Mouse (Mus musculus): ENCODE data around the gene Nyx. TPM values are rescaled to one million over a fixed set of nuclear protein-coding genes. Genes with fewer than 3 reads are reported as not detected.
"Not testable (repeated sequence)": the region's sequence is repeated elsewhere in the genome, so short reads cannot be mapped to it uniquely, and the experiment has no call there.

Nyx gene
- total RNA-seq (2015) (not detected in 2 replicates), total RNA-seq (2017) (not detected in 2 replicates)

GRCm38 (mm10) chrX:13465810-13466209 is at the start of gene Nyx:
Gene Nyx (plus strand): TSS chrX:13466110.
- ATAC-seq (replicated peaks; ENCODE audit: poor library complexity), result no peak

GRCm38 (mm10) chrX:13422047-13422446 is 43.9 kb upstream of the Nyx start:
- ATAC-seq (replicated peaks; ENCODE audit: poor library complexity), result no peak

DNA sequence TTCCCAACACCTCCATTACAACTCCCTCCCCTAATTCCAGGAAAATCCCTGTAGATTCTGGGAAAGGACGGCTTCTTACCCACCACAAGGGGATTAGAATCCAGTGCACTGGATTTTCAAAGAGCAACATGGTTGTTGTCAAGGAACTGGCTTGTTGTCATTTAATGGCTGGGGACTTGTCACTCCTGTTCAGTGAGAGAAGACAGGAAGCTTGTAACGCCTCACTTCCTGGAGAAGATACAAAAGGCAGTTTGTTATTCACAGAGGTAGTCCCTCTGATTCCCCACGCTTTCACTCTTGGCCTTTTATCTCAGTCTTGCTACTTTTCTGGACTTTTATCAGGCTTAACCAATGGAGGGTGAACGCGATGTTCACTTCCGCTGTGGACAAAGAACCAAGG is 34.5 kb upstream of the Nyx start:
- ATAC-seq (replicated peaks; ENCODE audit: poor library complexity), result no peak

GRCm38 (mm10) chrX:13436042-13436441 is 29.9 kb upstream of the Nyx start:
- not testable (repeated sequence) for ATAC-seq (replicated peaks; ENCODE audit: poor library complexity)

GRCm38 (mm10) chrX:13456544-13456943 is 9.4 kb upstream of the Nyx start:
- ATAC-seq (replicated peaks; ENCODE audit: poor library complexity), result not testable (repeated sequence)

GRCm38 (mm10) chrX:13458766-13459165 is 7.1 kb upstream of the Nyx start:
- no peak for ATAC-seq (replicated peaks; ENCODE audit: poor library complexity)

DNA sequence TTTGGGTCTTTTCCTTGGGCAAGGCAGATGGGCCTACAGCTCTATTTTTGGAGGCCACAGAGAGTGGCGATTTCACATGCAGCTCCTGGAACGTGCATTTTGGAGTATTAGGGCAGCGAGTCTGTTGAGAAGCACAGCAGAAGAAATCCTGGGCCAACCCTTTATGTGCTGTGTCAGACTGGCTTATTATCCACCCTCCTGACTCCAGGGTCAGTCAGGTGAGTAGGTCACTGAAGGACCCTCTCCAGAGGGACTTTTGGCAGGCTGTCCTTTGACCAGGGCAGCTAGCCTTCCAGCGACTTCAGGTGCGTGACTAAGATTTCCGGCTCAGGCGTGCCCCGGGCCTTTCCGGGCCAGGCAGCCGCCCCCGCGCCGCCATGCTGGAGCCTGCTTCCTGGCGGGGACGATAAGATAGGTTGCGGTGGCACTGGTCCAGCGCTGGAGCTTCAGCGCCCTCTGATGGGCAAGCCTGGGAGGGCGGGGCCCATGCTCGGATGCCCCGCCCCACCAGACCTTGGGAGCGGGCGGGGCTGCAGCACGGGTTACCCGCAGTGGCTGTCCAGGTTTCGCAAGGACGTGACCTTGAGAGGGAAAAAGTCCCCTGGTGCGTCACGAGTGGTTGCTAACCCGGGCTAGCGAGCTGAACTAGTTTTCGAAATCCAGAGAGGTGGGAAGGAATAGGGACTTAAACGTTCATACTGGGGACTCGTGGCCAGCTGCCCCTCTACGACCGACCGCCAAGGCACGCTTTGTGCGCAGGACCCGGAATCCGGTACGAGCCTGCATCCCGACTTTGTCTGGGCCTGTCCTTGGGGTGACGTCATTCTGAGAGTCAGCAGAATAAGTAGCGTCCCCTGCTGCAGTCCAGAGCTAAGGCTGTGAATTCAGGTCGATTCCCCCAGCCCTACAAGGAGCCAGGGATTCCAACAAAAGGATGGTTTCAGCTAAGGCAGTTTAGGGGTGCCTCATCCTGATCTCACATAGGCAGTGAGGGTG is 4.3 kb upstream of the Nyx start:
- ATAC-seq (replicated peaks; ENCODE audit: poor library complexity), result peak; percentile 96

- peak; percentile 37 for ATAC-seq (replicated peaks; ENCODE audit: poor library complexity)
Observed at GRCm38 (mm10) chrX:13462982-13463517, 2.9 kb upstream of the Nyx start.

DNA sequence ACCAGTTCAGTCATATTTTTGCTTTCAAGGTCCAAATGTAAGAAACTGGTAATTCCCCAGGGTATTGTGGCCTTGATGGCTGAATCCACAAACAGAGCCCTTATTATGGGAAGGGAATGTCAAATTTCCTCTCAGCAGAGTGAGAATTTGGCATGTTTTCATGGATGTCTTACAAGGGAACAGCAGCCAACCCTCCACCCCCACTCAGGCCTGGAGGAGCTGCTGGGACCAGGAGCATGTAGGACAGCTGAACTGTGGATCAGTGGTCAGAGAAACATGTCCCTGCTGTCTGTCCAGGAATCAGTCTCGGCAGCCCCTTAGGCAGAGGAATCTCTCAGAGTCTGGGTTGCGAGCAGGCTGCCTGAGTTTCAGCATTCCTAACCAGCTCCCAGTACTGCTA is 771 bp downstream of the Nyx start:
- ATAC-seq (replicated peaks; ENCODE audit: poor library complexity), result no peak

DNA sequence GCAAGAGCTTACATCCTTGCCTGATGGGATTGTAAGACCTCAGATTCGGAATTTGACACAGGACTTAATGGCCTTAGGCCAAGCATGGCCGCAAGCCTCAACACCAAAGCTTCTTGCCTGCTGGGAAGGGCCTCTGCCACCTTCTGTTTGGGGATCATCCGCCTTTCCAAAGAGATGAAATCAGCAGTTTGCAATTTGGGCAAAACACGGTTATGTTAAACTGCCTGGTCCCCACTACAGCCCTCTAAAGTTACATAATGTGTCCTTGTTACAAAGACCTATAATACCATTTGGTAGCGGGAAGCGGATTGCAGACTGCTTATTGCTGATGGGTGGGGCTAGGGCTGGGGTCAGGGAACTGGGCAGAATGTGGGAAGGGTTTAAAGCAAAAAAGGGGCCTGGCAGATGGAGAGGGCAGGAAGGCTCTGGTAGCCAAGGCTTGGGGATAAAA is 1.2 kb downstream of the Nyx start:
- no peak for ATAC-seq (replicated peaks; ENCODE audit: poor library complexity)

GRCm38 (mm10) chrX:13469160-13470116 is 3.5 kb downstream of the Nyx start:
- 0 out of 2 replicates have a peak, but pooled peaks have one; percentile 30 for ATAC-seq (replicated peaks; ENCODE audit: poor library complexity)

DNA sequence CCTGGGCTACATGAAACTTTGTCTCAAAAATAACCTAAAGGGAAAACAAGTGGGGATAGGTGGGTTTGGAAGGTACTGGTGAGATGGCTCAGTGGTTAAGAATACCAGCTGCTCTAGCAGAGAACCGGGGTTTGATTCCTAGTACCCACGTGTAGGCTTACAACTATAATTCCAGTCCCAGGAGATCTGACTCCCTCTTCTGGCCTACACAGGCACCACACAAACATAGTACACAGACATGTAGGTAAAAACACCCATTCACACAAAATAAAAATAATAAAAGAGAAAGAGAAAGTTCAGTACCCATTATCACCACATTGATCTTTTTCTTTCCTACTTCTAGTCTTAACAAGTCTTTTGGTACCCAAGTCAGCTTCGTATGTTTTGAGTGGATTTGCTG is 6.0 kb downstream of the Nyx start:
- 0 out of 2 replicates have a peak, but pooled peaks have one; percentile 18 for ATAC-seq (replicated peaks; ENCODE audit: poor library complexity)

- ATAC-seq (replicated peaks; ENCODE audit: poor library complexity), result peak; percentile 81
Observed at GRCm38 (mm10) chrX:13472751-13473225, 6.9 kb downstream of the Nyx start.

DNA sequence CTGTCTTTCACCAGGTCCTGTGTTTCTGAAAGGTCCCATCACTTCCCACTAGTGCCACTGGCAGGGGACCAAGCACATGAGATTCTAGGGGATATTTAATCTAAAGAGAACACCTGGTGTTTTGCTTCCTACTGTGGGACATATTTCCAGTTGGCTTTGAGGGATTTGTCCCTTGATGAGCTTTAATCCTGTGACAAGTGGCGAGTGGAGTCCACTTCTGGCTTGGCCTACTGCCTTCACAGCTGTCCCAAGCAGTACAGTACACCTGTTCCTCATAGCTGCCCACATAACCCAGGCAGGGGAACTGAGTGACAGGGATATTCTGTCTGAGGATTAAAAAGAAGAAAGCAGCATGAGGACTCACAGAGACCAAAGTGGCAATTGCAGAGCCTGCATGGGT is 9.5 kb downstream of the Nyx start:
- ATAC-seq (replicated peaks; ENCODE audit: poor library complexity), result no peak

DNA sequence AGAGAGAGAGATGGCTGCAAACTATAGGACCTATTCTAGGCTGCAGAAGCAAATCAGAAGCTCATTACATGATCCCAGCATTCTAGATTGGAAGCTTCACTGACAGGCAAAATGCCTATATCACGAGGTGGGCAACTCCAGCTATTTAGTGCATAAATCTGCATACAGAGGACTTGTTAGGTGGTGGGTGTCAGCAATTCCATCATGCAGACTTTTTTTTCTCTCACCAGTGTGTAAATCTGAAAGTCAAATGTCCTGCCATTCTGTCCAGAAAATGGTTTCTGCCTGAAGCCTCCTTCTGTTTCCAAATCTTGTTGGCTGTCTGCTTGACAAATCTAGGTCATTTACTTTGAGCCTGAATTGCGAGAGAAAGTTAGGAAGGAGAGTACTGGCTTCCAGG is 11.7 kb downstream of the Nyx start:
- no peak for ATAC-seq (replicated peaks; ENCODE audit: poor library complexity)

DNA sequence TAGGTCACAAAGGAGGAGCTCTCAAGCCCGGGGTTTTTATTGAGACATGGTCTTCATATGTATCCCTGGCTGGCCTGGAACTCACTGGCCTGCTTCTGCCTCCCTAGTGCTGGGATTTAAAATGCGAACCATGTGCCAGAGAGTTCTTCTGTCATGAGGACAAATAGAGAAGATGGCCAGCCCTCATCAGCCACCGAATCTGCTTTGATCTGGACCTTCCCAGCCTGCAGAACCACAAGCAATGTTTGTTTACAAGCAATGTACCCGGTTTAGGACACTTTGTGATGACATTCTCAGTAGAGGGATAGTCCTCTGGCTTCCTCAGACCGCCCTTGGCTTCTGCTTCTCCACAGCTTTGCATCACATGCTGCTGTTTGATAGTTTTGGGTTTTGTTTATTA is 12.4 kb downstream of the Nyx start:
- no peak for ATAC-seq (replicated peaks; ENCODE audit: poor library complexity)

DNA sequence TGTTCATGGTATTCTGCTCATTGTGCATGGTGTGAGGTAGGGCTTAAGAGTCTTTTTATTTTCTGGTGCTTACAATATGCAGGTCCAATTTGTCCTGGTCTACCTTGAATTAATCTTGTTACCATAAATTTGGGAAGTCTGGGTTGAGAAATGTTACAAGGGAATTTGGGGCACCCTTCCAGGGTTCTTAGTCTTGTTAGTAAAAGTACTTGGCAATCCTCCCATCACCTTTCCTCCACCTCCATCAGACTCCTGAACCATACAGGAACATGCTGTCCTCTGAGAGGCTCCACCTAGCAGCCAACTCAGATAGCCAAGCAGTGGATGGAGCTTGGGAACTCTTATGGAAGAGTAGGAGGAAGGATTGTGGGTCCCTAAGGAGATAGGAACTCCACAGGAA is 13.7 kb downstream of the Nyx start:
- ATAC-seq (replicated peaks; ENCODE audit: poor library complexity), result no peak

DNA sequence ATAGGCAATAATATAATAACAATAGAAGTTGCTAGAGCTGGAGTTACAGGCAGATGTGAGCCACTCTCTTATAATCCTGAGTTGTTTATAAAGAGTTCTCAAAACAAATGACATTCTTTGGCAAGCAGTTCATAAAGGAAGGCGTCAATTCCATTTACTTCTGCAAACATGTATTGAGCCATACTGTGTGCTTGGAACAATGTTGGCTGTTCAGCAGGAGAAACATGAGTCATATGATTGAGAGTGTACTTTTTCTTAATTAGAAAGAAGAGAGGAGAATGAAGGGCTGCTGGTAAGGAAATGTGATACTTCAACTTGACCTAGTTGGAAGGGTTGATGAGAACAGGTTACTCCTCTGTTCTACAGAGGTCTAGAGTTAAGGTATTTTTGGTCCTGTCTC is 16.7 kb downstream of the Nyx start:
- no peak for ATAC-seq (replicated peaks; ENCODE audit: poor library complexity)

- ATAC-seq (replicated peaks; ENCODE audit: poor library complexity), result peak; percentile 20; the same call in 1 of the 2 replicates
Observed at GRCm38 (mm10) chrX:13484447-13484846, 18.5 kb downstream of the Nyx start.

GRCm38 (mm10) chrX:13489001-13489400 is 23.1 kb downstream of the Nyx start:
- no peak for ATAC-seq (replicated peaks; ENCODE audit: poor library complexity)

GRCm38 (mm10) chrX:13489761-13490160 is 23.9 kb downstream of the Nyx start:
- ATAC-seq (replicated peaks; ENCODE audit: poor library complexity), result peak; percentile 71
